Mouse (Mus musculus) lung, postnatal 14 days (tissue): ENCODE measurements around the gene Map2k6.

Experiments used
- DNase-seq: peaks from one replicate; pipeline ENCODE4 v3.0.0; 2021

Map2k6 gene

DNA sequence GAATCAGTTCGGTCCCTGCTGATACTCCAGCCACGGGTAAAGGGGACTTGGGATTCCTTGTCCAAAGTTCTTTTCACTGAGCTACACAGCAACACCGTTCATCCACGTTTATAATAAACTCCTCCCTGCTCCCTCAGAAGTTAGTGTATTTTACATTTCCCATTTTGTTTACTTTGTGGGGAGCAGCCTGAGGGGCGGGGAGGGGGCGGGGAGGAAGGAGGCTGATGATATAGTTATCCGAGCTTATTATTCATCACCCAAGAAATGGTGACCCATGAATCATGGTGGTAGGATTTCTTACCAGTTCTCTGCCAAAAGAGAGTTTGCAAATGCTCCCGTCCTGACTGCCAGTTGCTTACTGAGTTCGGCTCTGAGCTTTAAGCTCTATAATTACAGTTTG lies 6.7 kb downstream of the Map2k6 start:
- DNase-seq, result no peak

DNA sequence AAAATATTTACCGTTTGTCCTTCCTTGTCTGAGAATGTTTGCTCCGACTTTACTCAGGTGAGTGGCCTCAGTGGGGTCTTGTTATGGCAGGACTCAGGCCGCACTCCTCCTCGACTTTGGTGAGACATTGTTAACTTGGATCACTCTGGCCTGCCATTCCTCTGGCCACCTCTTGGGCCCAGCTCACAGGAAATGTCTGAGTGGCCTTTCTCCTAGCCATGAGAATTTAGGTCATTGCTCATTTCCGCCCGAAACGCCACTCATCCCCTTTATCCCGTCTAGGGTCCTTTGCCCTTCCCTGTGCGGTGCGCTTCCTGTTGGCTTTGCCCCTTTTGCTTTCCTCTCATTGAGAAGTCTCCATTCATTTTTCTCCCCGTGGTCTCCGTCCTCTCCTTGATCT lies 10.2 kb downstream of the Map2k6 start:
- no peak for DNase-seq

DNA sequence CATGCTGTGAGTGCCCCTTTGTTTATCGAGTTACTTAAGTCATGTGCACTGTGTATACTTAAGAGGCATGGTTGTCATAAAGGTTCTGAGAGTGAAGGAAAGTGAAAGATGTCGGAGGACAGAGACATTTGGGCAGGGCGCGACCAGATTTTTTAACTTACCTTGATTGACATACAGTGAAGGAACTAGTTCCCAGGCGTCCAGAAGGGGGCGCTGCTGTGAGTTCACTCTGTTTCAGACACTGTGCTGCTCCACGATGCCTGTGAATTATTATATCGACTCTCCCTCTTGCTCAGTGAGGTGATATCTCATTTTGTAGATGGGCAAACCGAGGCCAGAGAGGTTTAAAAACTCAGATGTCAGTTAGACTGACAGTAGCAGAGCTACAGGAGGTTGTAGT lies 10.9 kb downstream of the Map2k6 start:
- DNase-seq, result peak; percentile 48

DNA sequence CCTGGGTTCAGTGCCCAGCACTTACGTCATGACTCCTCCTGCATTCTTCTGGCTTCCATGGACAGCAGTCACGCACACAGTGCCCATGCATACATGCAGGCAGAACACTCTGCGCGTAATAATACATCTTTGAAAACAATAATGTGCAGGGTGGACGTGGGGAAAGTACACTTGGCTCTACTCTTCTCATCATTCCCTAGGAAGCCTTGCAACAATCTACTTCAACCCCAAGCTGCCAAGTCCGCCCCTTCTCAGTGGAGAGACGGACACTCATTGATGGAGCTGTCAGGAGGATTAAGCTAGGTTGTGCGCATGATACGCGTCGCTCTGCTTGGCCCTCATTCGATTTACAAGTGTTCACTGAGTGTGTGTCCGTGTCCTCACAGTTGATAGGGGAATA lies 12.7 kb downstream of the Map2k6 start:
- DNase-seq, result no peak

DNA sequence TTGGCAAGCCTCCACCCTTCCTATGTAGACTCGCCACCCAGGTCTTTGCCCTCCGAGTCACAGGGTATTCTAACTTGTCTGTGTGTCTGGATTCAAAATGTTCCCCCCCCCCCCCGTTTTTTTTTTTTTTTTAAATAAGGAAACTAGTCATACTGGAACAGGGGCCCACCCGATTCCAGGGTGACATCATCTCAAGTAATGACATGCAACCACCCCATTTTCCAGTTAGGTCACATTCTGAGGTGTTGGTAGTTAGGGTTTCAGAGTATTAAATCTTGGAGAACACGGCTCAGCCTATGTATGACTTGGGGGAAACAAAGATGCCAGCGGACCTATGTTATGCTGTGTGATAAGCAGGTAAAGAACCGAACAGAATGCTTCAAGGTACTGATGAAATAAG lies 15.3 kb downstream of the Map2k6 start:
- no peak for DNase-seq

DNA sequence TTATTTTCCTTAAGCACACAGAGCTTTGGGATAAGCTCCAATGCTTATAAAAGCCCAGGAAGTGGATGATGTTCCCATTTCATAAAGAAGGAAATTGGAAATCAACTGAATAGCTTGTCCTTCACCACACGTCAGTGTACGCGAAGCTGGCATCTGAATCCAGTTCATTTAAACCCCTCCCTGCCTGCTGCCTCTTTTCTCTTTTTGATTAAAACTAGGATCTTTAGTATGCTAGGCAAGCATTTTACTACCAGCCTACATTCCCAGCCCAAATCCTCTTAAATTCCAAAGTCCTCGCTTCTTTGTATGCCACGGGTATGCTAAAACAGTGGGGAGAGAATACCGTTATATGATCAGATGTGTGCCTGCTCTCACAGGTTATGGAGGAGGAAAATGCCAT lies 17.8 kb downstream of the Map2k6 start:
- no peak for DNase-seq

DNA sequence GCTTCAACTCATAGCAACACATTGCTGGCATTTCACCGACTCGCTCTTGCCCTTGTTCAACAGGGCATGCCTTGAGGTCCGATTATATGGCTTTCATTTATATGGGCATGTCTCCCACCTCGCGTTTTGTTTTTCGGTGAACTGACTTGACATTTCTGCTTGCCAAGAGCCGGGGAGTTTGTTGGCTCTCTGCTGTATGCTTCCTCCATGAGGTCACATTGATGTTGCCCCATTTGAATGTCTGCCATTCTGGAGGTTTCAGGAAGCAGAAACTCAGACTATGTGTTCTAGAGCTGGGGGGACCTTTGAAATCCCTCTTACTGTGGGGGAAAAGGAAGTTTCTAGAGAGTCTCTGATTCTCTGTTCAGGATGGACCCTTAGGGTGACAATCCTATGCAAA lies 21.5 kb downstream of the Map2k6 start:
- DNase-seq, result no peak

DNA sequence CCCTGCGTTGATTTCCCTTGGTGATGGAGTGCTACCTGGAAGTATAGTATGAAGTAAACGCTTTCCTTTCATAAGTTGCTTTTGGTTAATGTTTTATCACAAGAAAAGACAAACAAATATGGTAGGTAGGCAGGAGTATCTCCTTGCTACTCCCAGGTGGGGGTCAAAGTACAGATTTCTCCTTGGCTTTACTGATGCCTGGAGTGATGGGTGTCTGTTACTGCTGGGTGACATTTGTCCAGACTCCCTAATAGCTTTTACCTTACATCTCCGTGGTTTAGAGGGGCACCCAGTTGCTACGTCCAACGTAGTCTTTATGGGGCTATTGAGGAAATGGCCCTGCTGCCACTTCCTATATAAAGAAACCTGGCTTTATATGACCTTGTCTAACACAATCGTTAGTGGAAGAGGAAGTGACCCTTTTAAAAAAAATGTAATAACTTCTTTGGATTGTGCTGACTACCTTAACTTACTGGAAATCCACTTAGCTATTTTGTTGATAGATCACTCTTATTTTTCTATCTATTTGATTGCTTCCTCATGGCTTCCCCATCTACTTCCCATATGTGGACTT lies 27.7 kb downstream of the Map2k6 start:
- no peak for DNase-seq

DNA sequence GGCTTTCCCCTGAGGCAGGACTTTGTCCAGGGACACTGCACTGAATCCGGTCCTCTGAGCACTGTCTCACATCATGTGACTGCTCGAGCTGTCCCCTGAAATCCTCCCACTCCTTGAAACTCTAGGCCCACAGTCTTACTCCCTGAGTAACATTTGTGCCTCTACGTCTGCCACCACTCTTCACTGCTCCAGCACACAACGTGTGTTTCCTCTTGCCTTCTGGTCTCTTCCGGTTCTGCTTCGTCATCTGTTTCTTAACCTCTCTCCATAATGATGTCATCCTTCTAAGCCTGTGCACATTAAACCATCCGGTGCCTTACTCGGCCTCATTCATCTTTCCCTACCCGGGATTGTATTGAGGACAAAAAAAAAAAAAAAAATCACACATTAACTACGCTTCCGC lies 28.2 kb downstream of the Map2k6 start:
- DNase-seq, result no peak

DNA sequence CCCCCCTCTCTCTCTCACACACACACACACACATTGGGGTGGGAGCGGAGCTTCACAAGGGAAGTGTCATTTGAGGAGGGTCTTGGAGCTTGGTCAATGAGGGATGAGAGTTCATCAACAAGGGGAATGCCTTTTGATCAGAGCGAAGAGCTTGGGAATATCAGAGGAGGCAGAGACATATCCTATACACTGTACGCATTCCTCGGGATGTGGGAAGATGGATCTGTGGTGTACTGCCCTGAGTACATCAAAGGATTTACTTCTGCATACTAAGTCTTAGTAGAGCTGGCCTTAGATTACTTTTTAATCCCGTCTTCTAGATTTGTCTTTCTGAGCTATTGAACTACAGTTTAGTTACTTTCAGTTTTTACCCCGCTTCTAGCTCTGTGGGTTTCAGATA lies 30.1 kb downstream of the Map2k6 start:
- no peak for DNase-seq

DNA sequence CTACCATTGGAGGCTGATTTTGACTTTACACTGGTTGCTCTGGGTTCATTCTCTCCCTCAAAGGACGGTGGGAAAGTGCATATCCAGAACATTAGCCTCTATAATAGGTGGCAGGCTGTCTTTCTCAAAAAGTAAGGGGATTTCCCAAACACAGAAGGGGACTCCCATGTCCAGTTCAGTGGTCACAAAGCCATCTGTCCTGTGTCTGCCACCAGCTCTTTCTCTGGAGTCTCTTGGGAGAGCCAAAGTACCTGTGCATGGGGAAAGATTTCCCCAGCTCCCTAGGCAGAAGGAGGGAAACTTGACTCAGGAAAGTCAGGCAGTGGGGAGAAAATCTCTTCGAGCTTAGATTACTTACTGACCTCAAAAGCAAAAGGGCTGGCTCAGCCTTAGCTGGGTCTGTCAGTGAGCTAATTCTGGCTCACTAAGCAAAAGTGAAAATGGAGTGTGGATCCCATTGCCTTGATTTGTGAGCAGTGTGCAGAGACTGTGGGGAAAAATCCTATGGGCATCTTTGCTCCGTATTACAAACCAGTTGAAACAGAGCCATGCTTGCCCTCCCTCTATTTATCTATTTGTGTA lies 31.0 kb downstream of the Map2k6 start:
- no peak for DNase-seq

DNA sequence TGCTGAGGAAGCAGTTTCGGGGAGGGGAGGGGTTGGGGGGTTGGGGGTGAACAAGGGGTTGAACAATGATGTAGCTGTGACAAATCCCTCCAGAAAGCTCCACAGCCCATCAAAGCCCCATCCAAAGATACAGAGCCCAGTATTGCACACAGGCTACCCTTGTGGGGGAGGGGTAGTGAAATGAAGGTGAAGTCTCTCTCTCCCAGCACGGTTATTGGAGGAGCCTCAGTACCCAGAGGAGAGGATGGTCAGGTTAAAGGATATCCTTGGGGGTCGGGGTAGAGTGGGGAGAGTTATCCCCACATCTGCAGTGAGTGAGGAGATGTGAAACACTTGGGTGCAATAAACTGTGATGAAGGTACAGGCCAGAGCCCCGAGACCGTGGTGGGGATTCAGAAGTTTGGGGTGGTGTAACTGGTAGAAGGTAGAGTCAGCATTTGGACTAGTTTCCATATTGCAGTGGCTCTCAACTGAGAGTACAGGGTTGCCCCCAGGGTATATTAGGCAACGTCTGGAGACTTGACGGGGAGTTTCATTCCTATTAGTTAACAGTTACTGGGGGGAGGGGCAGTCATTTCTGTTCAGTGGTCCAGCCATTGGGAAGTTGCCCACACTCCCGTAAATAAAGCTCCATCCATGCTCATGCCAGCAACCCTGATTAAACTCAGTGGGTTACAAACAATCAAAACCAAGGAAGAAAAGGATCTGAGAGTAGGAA lies 37.1 kb downstream of the Map2k6 start:
- no peak for DNase-seq

DNA sequence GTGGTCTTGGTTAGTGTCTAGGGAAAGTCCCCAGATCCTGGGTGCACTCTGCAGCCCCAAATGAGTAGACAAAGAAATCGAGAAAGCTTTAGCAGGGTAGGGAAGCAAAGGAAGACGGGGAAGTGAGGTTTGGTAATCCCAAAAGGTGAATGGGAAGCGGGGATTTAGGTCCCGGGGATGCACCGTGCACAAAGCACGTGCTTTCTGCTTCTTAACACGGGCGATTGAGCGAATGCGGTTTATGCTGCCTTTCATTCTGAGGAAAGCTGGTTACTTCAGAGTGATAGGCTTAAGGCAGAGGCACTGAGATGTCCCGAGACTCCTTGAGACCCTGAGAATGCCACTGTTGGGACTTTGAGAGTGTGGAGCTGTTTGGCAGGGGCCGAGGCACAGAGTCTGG lies 38.1 kb downstream of the Map2k6 start:
- DNase-seq, result no peak

DNA sequence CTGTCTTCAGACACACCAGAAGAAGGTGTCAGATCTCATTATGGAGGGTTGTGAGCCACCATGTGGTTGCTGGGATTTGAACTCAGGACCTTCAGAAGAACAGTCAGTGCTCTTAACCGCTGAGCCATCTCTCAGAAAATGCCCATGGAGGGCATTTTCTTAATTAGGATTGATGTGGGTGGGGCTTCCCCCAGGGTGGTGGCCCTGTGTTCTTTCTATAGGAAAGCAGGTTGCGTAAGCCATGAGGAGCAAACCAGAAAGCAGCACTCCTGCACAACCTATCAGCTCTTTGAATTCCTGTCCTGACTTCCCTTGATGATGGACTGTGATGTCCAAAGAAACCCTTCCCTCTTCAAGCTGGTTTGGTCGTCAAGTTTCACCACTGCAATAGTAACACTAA lies 39.2 kb downstream of the Map2k6 start:
- no peak for DNase-seq

DNA sequence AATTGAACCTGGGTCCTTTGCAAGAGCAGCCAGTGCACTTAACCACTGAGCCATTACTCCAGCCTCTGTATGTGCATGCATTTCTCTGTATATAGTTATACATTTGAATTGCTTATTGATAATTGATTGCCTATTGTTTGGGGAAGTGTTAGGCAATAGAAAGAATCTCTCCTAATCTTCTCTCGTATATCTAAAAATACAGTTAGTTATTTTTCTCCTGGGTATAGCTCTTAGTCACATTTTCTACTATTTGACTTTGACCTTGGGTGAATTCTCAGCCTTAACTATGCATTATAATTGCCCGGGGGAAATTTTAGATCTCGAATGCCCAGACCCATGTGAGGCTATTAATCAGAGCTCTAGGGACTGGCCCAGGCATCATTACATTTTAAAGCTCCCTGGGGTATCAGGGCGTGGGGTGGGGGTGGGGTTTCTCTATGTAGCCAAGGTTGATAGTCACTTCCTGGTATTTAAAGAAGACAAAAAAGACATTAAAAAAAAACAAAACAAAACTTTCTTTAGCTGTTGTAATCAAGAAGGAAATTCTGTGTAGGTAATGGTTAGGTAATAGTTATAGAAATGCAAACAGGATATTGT lies 39.9 kb downstream of the Map2k6 start:
- DNase-seq, result no peak

DNA sequence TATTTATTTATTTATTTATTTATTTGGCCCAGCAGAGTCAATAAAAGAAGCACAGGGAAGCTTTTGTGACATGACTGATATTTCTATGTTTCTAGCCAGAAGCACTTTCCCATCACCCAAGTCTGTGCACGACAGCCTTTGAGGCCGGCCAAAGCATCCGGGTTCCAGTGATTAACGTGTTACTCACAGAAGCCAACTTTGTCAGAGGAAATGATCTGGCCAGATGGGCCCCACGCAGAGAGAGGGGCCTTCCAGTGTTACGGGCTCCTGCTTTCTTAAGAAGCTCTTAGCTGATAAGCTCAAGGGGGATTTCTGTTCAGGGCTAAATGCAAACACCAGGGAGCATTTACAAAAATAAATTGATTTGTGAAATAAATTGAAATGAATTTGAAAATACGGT lies 40.4 kb downstream of the Map2k6 start:
- no peak for DNase-seq

DNA sequence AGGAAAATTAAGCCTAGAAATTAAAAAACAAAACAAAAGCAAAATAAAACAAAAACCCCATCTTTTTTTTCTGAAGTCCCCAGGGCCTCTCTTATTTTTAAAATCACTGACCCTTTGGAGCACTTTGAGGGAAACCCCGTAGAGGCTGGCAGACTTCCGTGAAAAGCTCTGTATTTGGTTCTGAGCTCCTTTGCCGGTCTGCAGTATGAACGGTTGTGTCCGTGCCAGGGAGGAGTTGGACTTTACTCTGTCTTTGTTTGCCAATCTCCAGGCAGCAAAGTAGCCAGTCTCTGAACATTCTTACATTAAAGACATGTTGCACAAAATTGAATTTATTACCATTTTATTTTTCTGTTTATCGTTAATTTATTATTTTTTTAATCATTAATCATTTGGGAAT lies 45.7 kb downstream of the Map2k6 start:
- DNase-seq, result no peak

DNA sequence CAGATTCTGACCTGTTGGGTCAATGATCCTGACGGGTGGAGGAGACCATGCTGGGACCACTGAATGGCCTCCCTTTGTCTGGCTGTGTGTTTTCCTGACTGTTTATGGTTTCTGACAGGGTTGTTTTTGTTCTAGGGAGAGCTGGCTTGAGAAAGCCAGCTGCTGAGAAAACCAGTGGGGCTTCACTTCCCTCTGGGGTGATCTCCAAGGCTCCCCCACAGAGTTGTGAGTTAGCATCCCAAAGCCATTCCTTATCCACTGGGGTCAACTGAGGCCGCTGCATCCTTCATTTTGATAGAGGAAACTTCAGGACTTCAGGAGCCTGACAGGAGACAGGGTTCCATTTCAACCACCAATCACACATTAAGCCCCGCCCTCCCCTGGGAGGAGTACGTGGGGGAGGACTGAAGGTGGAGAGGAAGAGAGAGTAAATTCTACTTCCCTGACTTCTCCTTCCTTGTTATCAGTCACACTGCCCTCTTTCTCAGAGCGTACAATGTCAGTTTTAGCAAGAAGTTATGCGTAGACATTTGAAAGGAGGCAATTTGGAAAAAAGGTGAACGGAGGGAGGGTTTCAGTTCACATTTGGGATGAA lies 49.3 kb downstream of the Map2k6 start:
- DNase-seq, result peak; percentile 33

DNA sequence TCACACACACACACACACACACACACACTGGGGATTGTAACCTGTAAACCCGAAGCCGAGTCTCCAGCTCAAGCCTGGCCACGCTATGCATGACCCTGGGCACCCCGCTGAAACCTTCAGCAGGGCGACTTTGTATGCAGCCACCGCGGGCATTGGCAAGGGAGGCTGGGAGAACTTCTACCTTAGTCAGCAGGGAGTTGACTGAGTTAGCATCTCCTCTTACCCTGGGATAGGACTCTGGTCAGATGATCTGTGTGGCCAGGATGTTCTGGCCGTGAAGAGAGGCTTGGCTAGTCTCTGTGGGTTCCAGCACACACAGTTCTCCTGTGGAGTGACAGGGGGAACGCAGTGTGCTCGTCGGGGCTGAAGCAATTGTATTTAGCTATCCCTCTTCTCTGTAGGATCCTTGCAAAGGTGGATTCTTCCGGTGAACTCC lies 49.8 kb downstream of the Map2k6 start:
- peak; percentile 31 for DNase-seq

DNA sequence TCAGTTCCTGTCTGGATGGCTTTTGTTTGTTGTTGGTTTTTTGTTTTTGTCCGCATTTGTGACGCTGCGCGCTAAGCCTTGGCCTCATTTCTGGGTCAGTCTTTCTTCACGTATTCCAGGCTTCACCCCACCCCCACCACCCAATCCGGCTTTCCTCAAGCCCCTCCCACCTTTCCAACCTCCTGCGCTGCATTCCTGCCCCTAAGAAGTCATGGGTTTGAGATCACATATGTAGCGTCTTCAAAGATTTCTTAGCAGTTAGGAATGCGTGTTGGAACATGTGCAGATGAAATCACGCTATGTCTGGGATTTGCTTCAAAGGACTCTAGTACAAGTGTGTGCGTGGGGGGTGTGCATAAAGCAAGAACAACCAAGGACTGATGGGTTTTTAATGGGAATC lies 50.3 kb downstream of the Map2k6 start:
- DNase-seq, result no peak

DNA sequence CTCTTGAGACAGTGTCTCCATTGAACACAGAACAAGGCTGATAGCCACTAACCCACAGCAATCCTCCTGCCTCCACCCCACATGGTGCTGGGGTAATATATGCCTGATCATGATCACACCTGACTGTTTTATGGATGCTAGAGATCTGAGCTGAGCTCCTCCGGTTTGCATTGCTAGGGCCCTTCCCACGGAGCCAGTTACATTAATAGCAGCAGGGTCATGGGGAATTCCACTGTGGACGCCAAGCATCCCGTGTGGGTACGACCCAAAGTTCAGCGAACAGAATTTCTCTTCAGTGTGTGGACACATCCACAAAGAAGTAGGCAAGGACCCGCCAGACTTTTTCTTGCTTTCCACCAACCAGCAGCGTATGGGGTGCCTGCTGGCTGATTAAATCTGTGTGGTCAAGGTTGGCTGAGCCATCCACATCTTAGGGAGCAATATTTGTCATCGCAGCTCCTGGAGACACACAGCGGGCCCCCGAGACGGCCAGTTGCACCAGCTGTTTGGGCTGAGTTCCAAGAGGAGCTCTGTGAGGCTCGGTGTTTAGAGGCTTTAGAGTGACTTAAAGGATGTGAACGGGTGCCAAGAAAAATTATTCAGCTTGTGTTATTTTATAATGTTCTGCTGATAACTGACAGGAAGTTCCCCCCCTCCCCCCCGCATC lies 51.3 kb downstream of the Map2k6 start:
- DNase-seq, result peak; percentile 30

DNA sequence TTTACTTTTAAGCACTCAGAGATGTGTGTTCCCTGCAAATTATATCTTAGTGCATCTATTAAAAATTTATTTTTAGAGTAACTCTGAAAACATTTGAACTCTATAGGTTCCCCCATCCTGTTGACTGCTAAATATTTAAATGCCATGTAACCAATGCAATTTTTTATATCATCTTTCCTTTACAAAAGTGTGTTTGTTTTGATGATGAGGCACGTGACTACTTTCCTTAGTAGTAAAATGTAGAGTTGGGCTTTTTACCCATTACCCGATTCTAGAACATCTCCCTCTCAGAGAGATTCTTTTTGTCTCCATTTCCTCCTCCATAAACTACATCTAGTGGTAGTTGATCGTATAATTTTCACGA lies 51.8 kb downstream of the Map2k6 start:
- DNase-seq, result no peak

DNA sequence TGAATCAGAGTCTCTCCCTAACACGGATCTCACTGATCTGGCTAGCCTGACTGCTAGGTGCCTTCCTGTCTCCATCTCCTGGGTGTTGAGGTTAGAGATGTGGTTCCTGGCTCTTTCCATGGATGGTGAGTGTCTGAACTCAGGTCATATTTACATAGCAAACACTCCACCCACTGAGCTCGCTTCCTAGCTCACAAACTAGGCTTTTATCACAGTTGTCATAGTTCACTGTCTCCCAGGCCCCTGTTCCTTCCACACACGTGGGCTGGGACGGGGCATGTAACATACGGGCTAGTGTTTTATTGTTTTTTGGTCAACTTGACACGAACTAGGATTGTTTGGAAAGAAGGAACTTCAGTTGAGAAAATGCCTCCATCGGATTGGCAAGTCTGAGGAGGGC lies 52.7 kb downstream of the Map2k6 start:
- no peak for DNase-seq
